In the genomic region with DNA sequence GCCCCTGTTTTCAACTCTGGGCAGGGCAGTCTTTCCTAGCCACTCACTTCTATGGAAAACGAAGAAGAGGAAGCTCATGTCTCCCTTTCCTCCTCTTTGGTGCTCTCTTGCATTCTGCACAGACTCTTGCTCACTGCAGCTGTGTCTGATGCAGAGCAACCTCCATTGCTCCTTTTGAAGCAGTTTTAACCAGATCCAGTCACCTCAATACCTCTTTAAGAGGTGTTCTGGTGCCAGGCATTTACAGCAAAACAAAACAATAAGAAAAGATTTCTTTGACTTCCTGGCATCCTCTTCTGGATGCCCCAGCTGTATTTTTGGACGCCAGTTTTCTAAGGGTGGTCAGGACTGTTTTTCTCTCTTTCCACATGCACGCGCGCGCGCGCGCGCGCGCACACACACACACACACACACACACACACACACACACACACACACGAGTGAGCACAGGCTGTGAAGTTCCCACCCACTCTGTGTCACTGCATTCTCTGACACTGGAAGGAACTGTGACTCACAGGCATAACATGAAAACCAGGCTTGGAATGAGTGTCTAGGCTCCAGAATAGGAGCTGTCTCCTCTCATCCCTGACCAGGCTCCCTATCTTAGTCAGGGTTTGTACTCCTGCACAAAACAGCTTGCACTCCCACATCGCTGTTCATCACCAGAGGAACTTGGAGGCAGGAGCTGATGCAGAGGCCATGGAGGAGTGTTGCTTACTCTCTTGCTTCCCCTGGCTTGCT, we compare ENCODE assay signal across 9 mouse cellular contexts. TPM values are rescaled to one million over a fixed set of nuclear protein-coding genes. Genes with fewer than 3 reads are reported as not detected.
A peak's percentile ranks its signal among the peaks of the same experiment; 100 is the strongest.
DNase-seq lines count a peak whose midpoint lies in the region; ATAC-seq and TF ChIP-seq lines count a peak whose summit lies in the region.
"Had no signal": no experiment of that assay in that cellular context is flagged by ENCODE, and none has a peak within 500 bp of the region (broad histone marks: within the 10 kb centered on the region; RNA-seq: fewer than 3 reads in every experiment).

No protein-coding gene starts in this region.

- no peak for ATAC-seq in heart, embryonic 11.5 days (replicated peaks; ENCODE audit: insufficient number of reproducible peaks, low FRiP score, low TSS enrichment)
- no peak for ATAC-seq in intestine, postnatal 0 days
- ATAC-seq in stomach, postnatal 0 days (ENCODE audit: low FRiP score, low TSS enrichment): peak; percentile 54

- H3K9me3 ChIP-seq in heart, embryonic 11.5 days (replicated peaks; ENCODE audit: control insufficient read depth, low read length): no peaks in the 10 kb centered on the region
- H3K9me3 ChIP-seq in intestine, postnatal 0 days (ENCODE audit: control insufficient read depth): no peaks in the 10 kb centered on the region
- no peaks in the 10 kb centered on the region for H3K9me3 ChIP-seq in stomach, postnatal 0 days (ENCODE audit: control insufficient read depth, low read length)
- H3K9me3 ChIP-seq: liver, embryonic 13.5 days had no signal

- H3K4me3 ChIP-seq in heart, embryonic 11.5 days (ENCODE audit: low read depth, low read length): no peak overlapping the region
- H3K4me3 ChIP-seq in intestine, postnatal 0 days (ENCODE audit: low read depth, low read length): no peak overlapping the region
- no peak overlapping the region for H3K4me3 ChIP-seq in stomach, postnatal 0 days (ENCODE audit: low read depth, low read length)
- H3K4me3 ChIP-seq: liver, embryonic 13.5 days had no signal

- no peak overlapping the region for H3K9ac ChIP-seq in heart, embryonic 11.5 days (ENCODE audit: low read depth, low read length)
- no peak overlapping the region for H3K9ac ChIP-seq in intestine, postnatal 0 days (ENCODE audit: low read depth, low read length)
- no peak overlapping the region for H3K9ac ChIP-seq in stomach, postnatal 0 days (ENCODE audit: low read length)
- H3K9ac ChIP-seq: liver, embryonic 13.5 days had no signal

- no peak overlapping the region for H3K4me2 ChIP-seq in heart, embryonic 11.5 days
- no peak overlapping the region for H3K4me2 ChIP-seq in intestine, postnatal 0 days (replicated peaks; ENCODE audit: low read depth)
- no peak overlapping the region for H3K4me2 ChIP-seq in stomach, postnatal 0 days (replicated peaks; ENCODE audit: low read depth)
- H3K4me2 ChIP-seq: liver, embryonic 13.5 days had no signal

- WGBS in heart, embryonic 11.5 days (ENCODE audit: insufficient replicate concordance): 87% methylated on average over 14 of the region's 14 CpGs
- 80% methylated on average over 14 of the region's 14 CpGs for WGBS in intestine, postnatal 0 days
- WGBS in stomach, postnatal 0 days: 67% methylated on average over 14 of the region's 14 CpGs

- no peaks in the 10 kb centered on the region for H3K27me3 ChIP-seq in heart, embryonic 11.5 days (ENCODE audit: control insufficient read depth, insufficient read depth, low read length)
- no peaks in the 10 kb centered on the region for H3K27me3 ChIP-seq in intestine, postnatal 0 days (replicated peaks; ENCODE audit: control insufficient read depth, insufficient read depth, low read length)
- H3K27me3 ChIP-seq in stomach, postnatal 0 days (ENCODE audit: control insufficient read depth, insufficient read depth, low read length): no peaks in the 10 kb centered on the region
- H3K27me3 ChIP-seq: liver, embryonic 13.5 days had no signal

- no peaks in the 10 kb centered on the region for H3K36me3 ChIP-seq in heart, embryonic 11.5 days (ENCODE audit: control insufficient read depth, insufficient read depth, low read length)
- H3K36me3 ChIP-seq in intestine, postnatal 0 days (ENCODE audit: control insufficient read depth, insufficient read depth): no peaks in the 10 kb centered on the region
- no peaks in the 10 kb centered on the region for H3K36me3 ChIP-seq in stomach, postnatal 0 days (ENCODE audit: control insufficient read depth, insufficient read depth, low read length)
- H3K36me3 ChIP-seq: liver, embryonic 13.5 days had no signal

- no peak for TF ChIP-seq EP300 in stomach, postnatal 0 days (optimal IDR thresholded peaks at IDR 0.05)

- 0 out of 2 replicates have a peak, but pooled peaks cover 3% of the 10 kb centered on the region for H3K4me1 ChIP-seq in heart, embryonic 11.5 days (ENCODE audit: control insufficient read depth, insufficient read depth, low read length)
- H3K4me1 ChIP-seq in intestine, postnatal 0 days (replicated peaks; ENCODE audit: control insufficient read depth, insufficient read depth, low read length): peaks cover 7% of the 10 kb centered on the region
- peaks cover 5% of the 10 kb centered on the region for H3K4me1 ChIP-seq in stomach, postnatal 0 days (replicated peaks; ENCODE audit: control insufficient read depth, insufficient read depth)
- H3K4me1 ChIP-seq: liver, embryonic 13.5 days had no signal

- peak; percentile 32 for DNase-seq in heart, adult 8-10 months (ENCODE audit: low spot score)
- DNase-seq in 416B (ENCODE audit: low read depth): peak; percentile 87
- DNase-seq in T-cell, adult 2 months (ENCODE audit: low spot score): peak; percentile 31
- peak; percentile 47 for DNase-seq in stomach, postnatal 0 days (ENCODE audit: low spot score)
- no peak for DNase-seq in spleen, adult 12 weeks (ENCODE audit: low spot score)
- DNase-seq in layer of hippocampus, adult 9-10 months (ENCODE audit: low spot score): no peak

- TF ChIP-seq CTCF in intestine, postnatal 0 days (IDR thresholded peaks at IDR 0.05; ENCODE audit: low read depth): no peak
- TF ChIP-seq CTCF in stomach, postnatal 0 days (IDR thresholded peaks at IDR 0.05; ENCODE audit: low read depth): no peak

- no peak overlapping the region for H3K27ac ChIP-seq in heart, embryonic 11.5 days (ENCODE audit: low read depth, low read length)
- H3K27ac ChIP-seq in intestine, postnatal 0 days (ENCODE audit: low read depth, low read length): peak overlapping the region; percentile 35
- peak overlapping the region; percentile 97 for H3K27ac ChIP-seq in stomach, postnatal 0 days (replicated peaks)
- H3K27ac ChIP-seq: liver, embryonic 13.5 days had no signal

RNA-seq across cellular contexts. Expression of a gene that starts 2.5 kb away (rescaled TPM):
- total RNA-seq in heart, adult 8-10 months (2022): not detected
- not detected in 2 replicates for polyA plus RNA-seq in heart, embryonic 11.5 days (2014; fragmentation: Nextera tagmentation; extraction: Ambion mirVana)
- not detected in 2 replicates for polyA plus RNA-seq in intestine, postnatal 0 days (2015; fragmentation: Nextera tagmentation; extraction: Ambion mirVana)
- 0.65 and 1.2 TPM in 2 replicates for polyA plus RNA-seq in stomach, postnatal 0 days (2015; fragmentation: Nextera tagmentation; extraction: Ambion mirVana)
- polyA plus RNA-seq: liver, embryonic 13.5 days had no signal

RNA-seq across cellular contexts. Expression of a gene that starts 14.2 kb away (rescaled TPM):
- total RNA-seq in heart, adult 8-10 months (2022): not detected
- polyA plus RNA-seq in heart, embryonic 11.5 days (2014; fragmentation: Nextera tagmentation; extraction: Ambion mirVana): not detected in 2 replicates
- not detected in 2 replicates for polyA plus RNA-seq in intestine, postnatal 0 days (2015; fragmentation: Nextera tagmentation; extraction: Ambion mirVana)
- polyA plus RNA-seq in stomach, postnatal 0 days (2015; fragmentation: Nextera tagmentation; extraction: Ambion mirVana): not detected in 2 replicates
- polyA plus RNA-seq: liver, embryonic 13.5 days had no signal

RNA-seq across cellular contexts. Expression of a gene that starts 16.0 kb away (rescaled TPM):
- 10 to 100 TPM in 2 of 4 experiments, 1 to 10 TPM in 2; 5.9 to 16.2 (median 9.5) TPM for total RNA-seq in heart, adult 8-10 months (2022)
- polyA plus RNA-seq in heart, embryonic 11.5 days (2014; fragmentation: Nextera tagmentation; extraction: Ambion mirVana): 3.4 and 3.5 TPM in 2 replicates
- polyA plus RNA-seq in intestine, postnatal 0 days (2015; fragmentation: Nextera tagmentation; extraction: Ambion mirVana): 8.6 and 8.7 TPM in 2 replicates
- polyA plus RNA-seq in stomach, postnatal 0 days (2015; fragmentation: Nextera tagmentation; extraction: Ambion mirVana): 12.1 and 17.4 TPM in 2 replicates

RNA-seq across cellular contexts. Expression of a gene that starts 20.8 kb away (rescaled TPM):
- total RNA-seq in heart, adult 8-10 months (2022): not detected
- not detected in 2 replicates for polyA plus RNA-seq in heart, embryonic 11.5 days (2014; fragmentation: Nextera tagmentation; extraction: Ambion mirVana)
- polyA plus RNA-seq in intestine, postnatal 0 days (2015; fragmentation: Nextera tagmentation; extraction: Ambion mirVana): 4.1 and 5.6 TPM in 2 replicates
- 9.6 and 10.5 TPM in 2 replicates for polyA plus RNA-seq in stomach, postnatal 0 days (2015; fragmentation: Nextera tagmentation; extraction: Ambion mirVana)
- polyA plus RNA-seq: liver, embryonic 13.5 days had no signal

RNA-seq across cellular contexts. Expression of a gene that starts 25.2 kb away (rescaled TPM):
- 10 to 100 TPM; 54.7 to 77.4 (median 69.0) TPM for total RNA-seq in heart, adult 8-10 months (2022)
- 43.6 and 44.5 TPM in 2 replicates for polyA plus RNA-seq in heart, embryonic 11.5 days (2014; fragmentation: Nextera tagmentation; extraction: Ambion mirVana)
- 374 and 424 TPM in 2 replicates for polyA plus RNA-seq in intestine, postnatal 0 days (2015; fragmentation: Nextera tagmentation; extraction: Ambion mirVana)
- 3,650 and 3,685 TPM in 2 replicates for polyA plus RNA-seq in stomach, postnatal 0 days (2015; fragmentation: Nextera tagmentation; extraction: Ambion mirVana)

Comparison
In these comparisons a context has a peak if more than half of its experiments do, and no peak if none do; other contexts are left out.
1. DNase-seq: peak in heart, adult 8-10 months (single experiment), 416B (single experiment), T-cell, adult 2 months (single experiment) and stomach, postnatal 0 days (single experiment); none in spleen, adult 12 weeks (single experiment) and layer of hippocampus, adult 9-10 months (single experiment).